Mouse (Mus musculus) layer of hippocampus, postnatal 25 days (tissue): Measurements from ENCODE around the gene Rps6kb2. TPM values are rescaled to one million over a fixed set of nuclear protein-coding genes. Genes with fewer than 3 reads are reported as not detected.

Experiments
- DNase-seq, 2 experiments: peaks; one replicate each; pipeline ENCODE4 v3.0.0; 2022; ENCODE audit warnings: mixed read lengths in 2 of 2, low spot score in 1 of 2; ENCODE audit errors: extremely low spot score in 1 of 2
- total RNA-seq, 2 experiments: library from RNA; stranded (reverse); gene quantifications; 2 replicates each; pipeline ENCODE4 v1.2.3; 2021

Gene Rps6kb2
- 10 to 100 TPM; 27.8 to 43.9 TPM for total RNA-seq

DNA sequence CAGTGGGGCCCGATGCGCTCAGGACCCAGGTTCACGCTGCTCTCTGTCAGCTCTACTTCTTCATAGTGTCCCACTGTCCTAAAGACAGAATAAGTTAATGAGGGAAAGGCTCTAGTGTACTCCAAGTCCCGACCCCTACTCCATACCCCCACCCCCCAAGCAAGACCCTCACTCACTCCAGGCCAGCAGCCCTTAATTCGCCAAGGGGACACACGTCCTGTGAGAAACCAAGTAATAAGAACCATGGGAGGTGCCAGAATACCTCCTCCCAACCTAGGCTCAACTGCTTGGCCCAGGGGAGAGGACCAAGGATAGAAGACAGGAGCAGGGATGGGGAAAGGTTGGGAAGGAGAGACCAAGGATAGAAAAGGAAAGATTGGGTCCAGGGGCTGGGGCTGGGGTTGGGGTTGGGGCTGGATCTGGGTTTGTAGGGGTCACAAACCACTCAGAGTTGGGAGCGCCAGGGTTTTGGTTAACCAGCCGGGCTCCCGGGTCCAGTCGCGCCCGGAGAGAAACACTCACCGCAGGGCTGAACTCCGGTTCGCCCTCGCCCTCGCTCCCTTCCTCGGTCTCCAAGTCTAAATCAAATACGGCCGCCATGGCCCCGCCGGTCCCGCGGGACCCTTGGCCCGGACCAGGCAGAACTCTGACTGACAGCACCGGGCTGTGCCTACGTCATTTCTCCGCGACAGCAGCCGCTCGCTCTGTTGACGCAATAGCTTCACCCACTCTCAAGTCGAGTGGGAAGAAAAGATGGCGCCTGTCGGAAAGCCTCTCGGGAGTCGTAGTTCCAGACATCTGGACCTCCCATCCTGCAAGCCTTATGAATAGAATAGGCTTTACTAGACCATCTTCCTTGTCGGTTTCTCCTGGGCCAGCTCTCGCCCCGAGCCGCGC, at the start of gene Rps6kb2:
Gene Rps6kb2, minus strand, starts transcription at position 709 of the 897 bp plus-strand sequence.
- peak; percentile 92 to 96 for DNase-seq

DNA sequence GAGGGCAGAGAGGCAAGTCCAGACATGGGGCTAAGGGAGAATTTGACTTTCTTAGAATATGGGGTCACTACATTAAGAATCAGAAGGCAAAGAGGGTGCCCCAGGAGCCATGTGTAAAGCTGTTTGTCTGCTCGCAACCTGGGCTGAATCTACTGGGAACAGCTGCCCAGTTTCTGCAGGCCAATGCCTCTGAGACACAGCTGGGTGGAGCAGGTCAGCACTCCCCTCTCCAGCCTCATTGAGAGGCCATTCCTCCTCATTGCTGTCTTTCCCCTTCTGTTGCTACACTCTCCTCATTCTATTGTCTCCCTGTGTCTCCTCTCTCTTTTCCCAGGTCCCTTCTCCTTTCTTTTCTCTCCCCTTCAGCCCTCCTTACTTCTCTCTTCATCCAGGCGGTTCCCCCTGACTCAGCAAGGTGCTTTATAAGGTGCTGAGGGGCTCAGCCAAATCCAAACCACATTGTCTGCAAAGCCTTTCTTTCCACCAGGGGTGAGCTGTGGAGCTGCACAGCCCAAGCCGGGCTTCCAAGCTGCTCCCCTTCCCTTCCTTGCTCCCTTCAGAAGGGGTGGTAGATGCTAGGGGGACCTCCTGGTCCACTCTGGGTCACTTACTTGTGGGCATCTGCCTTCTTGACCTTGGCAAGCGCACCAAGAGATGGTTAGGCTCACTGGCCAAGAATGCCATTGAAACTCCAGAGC, 48.9 kb upstream of the Rps6kb2 start:
- no peak for DNase-seq

DNA sequence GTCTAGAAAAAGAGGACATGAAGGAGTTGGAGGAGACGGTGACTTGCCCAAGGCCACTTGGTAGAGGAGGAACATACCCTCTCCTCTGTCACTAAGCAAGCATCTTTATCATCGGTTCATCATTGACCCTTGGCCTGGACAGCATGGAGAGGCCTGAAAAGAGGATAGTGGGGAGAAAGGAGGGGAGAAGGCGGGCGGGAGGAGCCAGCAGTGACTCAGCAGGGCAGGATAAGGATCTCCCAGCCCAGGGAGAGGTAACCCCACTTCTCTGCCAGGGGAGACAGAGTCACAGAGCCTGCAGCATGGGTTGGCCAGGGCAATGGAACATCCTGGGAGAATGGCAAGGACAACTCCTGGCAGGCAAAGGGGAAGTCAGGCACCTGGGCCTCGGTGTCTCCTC, 45.4 kb upstream of the Rps6kb2 start:
- no peak for DNase-seq

DNA sequence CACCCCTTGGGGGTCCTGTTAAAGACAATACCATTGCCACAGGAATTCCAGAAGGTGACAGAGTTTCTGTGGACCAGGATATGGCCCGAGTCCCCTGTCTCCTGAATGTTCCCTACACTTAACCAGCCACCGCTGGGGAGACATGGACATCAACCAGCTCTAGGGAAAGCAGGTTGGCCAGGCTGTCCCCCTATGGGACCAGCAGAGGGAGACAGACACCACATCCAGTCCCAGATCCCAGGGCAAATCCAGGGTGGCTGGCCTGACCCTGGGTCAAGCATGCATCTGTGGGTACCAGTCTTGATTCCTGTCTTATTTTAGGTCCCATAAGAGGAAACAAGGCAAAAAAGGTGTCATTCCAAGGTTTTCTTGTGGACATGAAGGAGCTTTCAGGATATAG, 43.8 kb upstream of the Rps6kb2 start:
- peak; percentile 46 to 53 for DNase-seq

DNA sequence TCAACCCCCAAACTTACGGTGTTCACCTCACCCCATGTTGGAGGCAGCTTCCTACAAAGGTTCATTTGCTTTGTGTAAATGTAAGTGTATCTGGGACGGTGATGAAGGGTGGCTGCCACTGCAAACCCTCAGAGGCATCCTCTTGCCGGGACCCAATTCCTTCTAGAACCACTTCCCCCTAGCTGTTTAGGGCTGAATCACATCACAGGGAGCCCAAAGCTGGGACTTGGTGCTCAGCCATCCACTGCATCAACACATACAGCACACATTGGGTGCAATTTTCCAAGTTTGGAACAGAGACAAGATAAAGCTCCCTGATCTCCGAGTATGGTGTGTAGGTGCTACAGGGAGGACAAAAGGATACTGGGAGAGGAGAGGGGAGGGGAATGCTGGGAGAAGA, 41.7 kb upstream of the Rps6kb2 start:
- DNase-seq: no peak

- DNase-seq: no peak
These were observed 40.6 kb upstream of the Rps6kb2 start for GRCm38 (mm10) chr19:4203604-4204326.

GRCm38 (mm10) chr19:4203148-4203547, 40.0 kb upstream of the Rps6kb2 start:
- no peak for DNase-seq

DNA sequence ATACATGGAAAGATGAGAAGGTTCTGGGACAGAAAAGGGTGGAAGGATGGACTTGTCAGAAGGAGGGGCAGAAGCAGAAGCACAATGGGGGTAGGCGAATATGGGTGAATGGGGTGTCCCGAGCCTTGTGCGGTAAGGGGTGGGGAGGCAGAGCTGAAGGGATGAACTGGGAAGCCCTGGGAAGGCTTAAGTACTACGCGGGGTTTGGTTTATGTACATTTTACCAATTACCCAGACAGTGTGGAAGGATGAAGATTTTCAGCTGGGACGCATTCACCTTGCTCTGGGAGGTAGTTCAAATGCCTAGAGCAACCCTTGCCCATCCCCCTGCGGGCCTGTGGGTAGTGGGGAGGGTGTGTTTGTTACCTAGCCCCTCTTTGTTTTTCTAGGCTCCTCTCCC, 39.0 kb upstream of the Rps6kb2 start:
- no peak for DNase-seq

DNA sequence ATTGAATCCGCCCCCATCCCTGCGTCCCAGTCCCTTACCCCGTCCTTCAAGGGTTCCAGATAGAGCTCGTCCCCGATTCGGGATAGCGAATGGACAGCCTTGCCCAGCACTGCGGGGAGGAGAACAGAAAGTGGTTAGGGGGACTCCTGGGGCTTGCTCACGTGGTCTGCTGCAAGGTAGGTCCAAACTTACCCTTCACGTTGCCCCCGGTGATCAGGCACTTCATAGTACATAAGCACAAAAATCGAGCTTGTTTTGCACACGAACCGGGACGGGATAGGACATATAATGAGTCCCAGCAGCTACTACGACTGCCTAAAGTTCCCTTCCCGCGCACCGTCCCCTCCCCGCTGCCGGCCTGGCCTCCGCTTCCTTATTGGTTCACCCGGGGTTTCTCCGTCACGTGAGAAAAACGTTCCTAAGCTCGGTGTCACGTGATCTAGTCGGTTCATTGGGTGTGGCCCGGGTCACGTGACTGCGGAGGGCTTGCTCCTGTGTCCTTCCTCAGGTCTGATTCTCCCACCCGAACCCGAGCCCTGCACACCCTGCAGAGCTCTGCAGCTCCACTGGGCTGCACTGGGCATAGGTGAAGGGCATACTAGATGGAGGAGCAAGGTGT, 38.2 kb upstream of the Rps6kb2 start, which contains the start of gene Rad9a:
Gene Rad9a, minus strand, starts transcription at position 372 of the 619 bp plus-strand sequence.
- peak; percentile 78 to 88 for DNase-seq

- no peak for DNase-seq
These were observed 34.0 kb upstream of the Rps6kb2 start for GRCm38 (mm10) chr19:4197180-4197579.

DNA sequence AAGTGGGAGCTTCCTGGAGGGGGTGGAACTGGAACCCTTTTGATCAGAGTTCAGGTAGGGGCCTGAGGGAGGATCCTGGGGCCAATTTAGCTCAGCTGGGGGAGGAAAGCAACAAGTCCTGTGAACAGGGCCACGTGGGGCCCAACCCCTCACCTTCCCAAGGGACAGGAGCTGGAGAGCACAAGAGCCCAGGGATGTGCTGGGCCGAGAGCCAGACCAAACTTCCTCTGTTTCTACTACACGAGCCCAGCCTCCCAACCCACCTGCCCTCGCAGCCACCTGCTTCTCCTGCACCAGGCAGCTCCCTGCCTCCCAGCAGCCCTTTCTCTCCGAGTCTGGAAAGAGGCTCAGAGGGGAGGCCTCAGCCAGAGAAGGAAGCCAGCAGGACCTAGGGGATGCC, 33.4 kb upstream of the Rps6kb2 start:
- DNase-seq: no peak

DNA sequence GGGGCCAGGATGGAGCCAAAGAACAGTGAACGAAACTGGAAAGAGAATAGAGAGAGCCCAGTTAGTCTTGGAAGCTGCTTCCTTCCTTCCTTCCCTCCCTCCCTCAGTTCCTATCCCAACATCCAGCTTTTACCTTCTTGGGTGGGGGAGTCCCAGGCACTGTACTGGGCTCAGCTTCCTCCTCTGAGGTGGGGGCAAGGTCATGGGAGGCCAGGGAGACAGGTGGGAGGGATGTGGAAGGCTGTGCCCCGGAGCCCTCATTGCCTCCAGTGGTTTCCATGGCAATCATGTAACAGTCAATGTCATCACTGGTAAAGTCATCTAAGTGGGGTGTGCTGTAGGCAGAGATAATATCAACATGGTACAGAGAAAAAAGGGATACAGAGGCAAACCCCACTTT, 32.9 kb upstream of the Rps6kb2 start:
- DNase-seq: no peak

- DNase-seq: no peak
These were observed 31.9 kb upstream of the Rps6kb2 start for GRCm38 (mm10) chr19:4194776-4195650.

DNA sequence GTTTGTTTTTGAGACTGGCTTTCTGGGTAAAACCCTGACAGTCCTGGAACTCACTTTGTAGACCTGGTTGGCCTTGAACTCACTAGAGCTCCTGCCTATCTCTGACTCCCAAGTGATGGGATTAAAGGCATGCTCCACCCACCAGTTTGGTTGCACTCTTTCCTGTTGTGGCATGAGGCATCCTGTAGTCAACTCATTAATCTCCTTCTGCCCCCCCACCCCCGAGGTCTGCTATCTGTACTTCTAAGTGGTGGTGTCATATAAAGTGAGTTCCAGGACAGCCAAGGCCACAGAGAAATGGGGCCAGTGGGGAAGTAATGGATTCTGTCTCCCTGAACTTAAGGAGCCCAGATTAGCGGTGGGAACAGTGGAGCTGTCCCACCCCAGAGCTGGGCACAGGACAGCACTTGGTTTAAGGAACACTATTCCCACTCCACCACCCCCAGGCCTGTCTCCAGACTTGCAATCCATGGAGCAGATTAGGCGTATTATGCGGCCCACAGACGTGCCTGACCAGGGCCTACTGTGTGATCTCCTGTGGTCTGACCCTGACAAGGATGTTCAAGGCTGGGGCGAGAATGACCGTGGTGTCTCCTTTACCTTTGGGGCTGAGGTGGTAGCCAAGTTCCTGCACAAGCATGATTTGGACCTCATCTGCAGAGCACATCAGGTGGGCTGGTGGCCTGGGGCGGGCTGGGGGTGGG, 31.0 kb upstream of the Rps6kb2 start:
- no peak for DNase-seq

- no peak for DNase-seq
These were observed 30.0 kb upstream of the Rps6kb2 start for GRCm38 (mm10) chr19:4193129-4193528.

- no peak for DNase-seq
These were observed 29.3 kb upstream of the Rps6kb2 start for GRCm38 (mm10) chr19:4192251-4192985.

- peak; percentile 92 to 95 for DNase-seq
These were observed 28.5 kb upstream of the Rps6kb2 start, which contains the start of gene Ppp1ca for GRCm38 (mm10) chr19:4191528-4192250. Gene Ppp1ca, plus strand, starts transcription at chr19:4192065.
